Mouse (Mus musculus) spleen, adult 2 months (tissue): ENCODE data around the gene Ankrd36. TPM values are rescaled to one million over a fixed set of nuclear protein-coding genes. Genes with fewer than 3 reads are reported as not detected.

ENCODE experiments used
- DNase-seq, 2 experiments: peaks; one replicate each; pipeline versions ENCODE4 v3.0.0 to v3.0.0-alpha.2; 2012 to 2021; ENCODE audit warnings: low spot score in 2 of 2, low read depth in 1 of 2
- H3K27ac ChIP-seq: fragments of 200-500 bp; 2 replicates; pipeline ENCODE4 v1.5.1; 2012; ENCODE audit warnings: low read length, inconsistent platforms; ENCODE audit not compliant: insufficient read depth
- H3K27me3 ChIP-seq: fragments of 200-500 bp; 2 replicates; pipeline ENCODE4 v1.6.1; 2012; ENCODE audit warnings: mild to moderate bottlenecking, moderate library complexity, low read length, inconsistent platforms; ENCODE audit not compliant: control insufficient read depth, insufficient read depth
- H3K36me3 ChIP-seq: fragments of 200-500 bp; 2 replicates; pipeline ENCODE4 v1.6.1; 2012; ENCODE audit warnings: mild to moderate bottlenecking, low read length, inconsistent platforms; ENCODE audit not compliant: control insufficient read depth, insufficient read depth
- H3K4me1 ChIP-seq: fragments of 200-500 bp; 2 replicates; pipeline ENCODE4 v1.6.1; 2011; ENCODE audit warnings: inconsistent platforms; ENCODE audit not compliant: control insufficient read depth, insufficient read depth, insufficient read length
- H3K4me3 ChIP-seq: fragments of 200-500 bp; 2 replicates; pipeline ENCODE4 v1.5.1; 2011; ENCODE audit warnings: mild to moderate bottlenecking, inconsistent platforms; ENCODE audit not compliant: insufficient read depth, insufficient read length; ENCODE audit errors: extremely low read depth
- CTCF ChIP-seq: fragments of 200-500 bp; IDR thresholded peaks from 2 replicates; pipeline ENCODE4 v1.5.1; 2011; ENCODE audit warnings: mild to moderate bottlenecking, inconsistent platforms; ENCODE audit not compliant: insufficient read depth, insufficient read length, insufficient replicate concordance; ENCODE audit errors: extremely low read depth
- POLR2A ChIP-seq: fragments of 200-500 bp; IDR thresholded peaks from 2 replicates; pipeline ENCODE4 v1.6.1; 2011; ENCODE audit warnings: low read depth, low read length, inconsistent platforms
- WGBS: fragments of 180-500 bp; shearing (Covaris S2); methylation state at CpG from one replicate; pipeline ENCODE4 v1.1.7; 2018; 5-methylcytosine and 5-hydroxymethylcytosine counted together
- polyA plus RNA-seq: library from polyadenylated mRNA; depleted of rRNA; stranded (reverse); fragments of >200 nt; gene quantifications from 2 replicates; pipeline ENCODE4 v1.2.3, GENCODE M21; 2012

The Ankrd36 gene
- polyA plus RNA-seq, 1 experiment = 0.02 TPM

DNA sequence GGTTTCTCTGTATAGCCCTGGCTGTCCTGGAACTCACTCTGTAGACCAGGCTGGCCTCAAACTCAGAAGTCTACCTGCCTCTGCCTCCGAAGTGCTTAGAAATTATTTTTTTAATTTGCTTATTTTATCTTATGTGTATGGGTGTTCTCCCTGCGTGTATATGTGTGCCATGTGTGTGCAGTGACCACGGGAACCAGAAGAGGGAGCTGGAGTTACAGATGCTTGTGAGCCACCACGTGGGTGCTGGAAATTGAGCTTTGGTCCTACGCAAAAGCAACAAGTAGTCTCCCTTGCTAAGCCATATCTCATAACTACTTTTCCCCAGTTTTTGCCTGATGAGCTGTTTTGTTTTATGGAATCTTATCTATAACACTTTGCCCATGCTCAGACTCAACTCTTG lies 73.6 kb downstream of the Ankrd36 start:
- no peak overlapping the region for H3K27ac ChIP-seq
- no peak overlapping the region for H3K4me3 ChIP-seq
- no peaks in the 10 kb centered on the region for H3K36me3 ChIP-seq
- WGBS = 88% methylated on average over 5 of the region's 5 CpGs
- DNase-seq = no peak
- no peaks in the 10 kb centered on the region for H3K27me3 ChIP-seq
- TF ChIP-seq POLR2A = no peak
- TF ChIP-seq CTCF = no peak
- H3K4me1 ChIP-seq = no peaks in the 10 kb centered on the region

DNA sequence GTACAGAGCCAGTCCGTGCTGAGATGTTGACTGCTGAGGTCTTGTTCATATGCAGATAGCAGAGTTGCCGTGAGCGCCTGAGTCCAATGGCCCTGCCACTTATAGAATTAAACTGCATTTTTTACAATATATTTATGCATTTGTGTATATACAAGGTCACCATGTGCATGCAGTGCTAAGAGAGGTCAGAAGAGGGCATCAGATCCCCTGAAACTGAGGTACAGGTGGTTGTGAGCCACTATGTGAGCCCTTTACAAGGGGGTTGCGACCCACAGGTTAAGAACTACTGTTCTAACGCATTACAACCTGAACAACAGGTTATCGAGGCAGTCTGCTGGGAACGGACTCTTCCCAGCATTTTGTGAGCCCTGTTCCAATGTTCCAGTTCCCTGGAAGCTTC lies 80.8 kb downstream of the Ankrd36 start:
- Histone ChIP-seq H3K27ac (no peak overlapping the region), H3K4me1 (no peaks in the 10 kb centered on the region), H3K4me3 (no peak overlapping the region), H3K27me3 (no peaks in the 10 kb centered on the region), H3K36me3 (no peaks in the 10 kb centered on the region)
- no peak for DNase-seq
- peak; percentile 27; the same call in 1 of the 2 replicates for TF ChIP-seq CTCF
- no peak for TF ChIP-seq POLR2A
- 75% methylated on average over 7 of the region's 7 CpGs for WGBS

DNA sequence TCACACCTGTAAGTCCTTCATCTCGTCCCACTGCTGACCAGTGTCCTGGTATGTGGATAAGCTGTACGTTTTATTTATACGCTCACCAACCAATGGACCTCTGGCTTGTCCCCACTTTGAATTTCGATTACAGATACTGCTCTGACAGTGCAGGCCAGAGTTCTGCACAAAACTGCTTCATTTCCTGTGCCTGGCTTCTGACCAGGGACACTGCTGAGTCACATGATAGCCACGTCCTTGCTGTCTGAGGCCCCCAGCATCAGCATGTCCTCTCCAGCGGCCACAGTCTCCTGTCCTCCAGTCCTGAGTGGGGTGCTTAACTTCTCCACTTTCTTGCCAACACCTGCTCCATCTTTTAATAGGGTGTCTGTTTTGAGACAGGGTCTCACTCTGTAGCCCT lies 113.1 kb downstream of the Ankrd36 start:
- no peak overlapping the region for H3K27ac ChIP-seq
- H3K27me3 ChIP-seq = no peaks in the 10 kb centered on the region
- H3K4me3 ChIP-seq = no peak overlapping the region
- DNase-seq = no peak
- TF ChIP-seq POLR2A = no peak
- TF ChIP-seq CTCF = no peak
- H3K4me1 ChIP-seq = no peaks in the 10 kb centered on the region
- no peaks in the 10 kb centered on the region for H3K36me3 ChIP-seq
- WGBS = 70% methylated on average over 6 of the region's 6 CpGs

DNA sequence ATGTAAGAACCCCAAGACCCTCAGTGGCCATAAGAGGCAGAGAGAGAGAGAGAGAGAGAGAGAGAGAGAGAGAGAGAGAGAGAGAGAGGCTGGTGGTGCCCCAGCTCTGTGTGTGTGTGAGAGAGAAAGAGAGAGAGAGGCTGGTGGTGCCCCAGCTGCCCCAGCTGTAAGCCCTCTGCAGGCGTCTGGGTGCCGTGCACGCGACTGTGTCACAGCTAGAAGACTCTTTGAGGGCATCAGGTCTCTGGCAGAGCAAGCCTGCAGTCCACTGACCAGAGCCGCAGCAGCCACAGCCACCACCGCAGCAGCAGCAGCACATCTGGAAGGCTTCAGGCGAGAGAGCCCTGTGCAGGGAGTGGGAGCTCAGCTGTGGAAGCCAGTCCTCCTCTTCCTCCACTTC lies 114.8 kb downstream of the Ankrd36 start:
- H3K36me3 ChIP-seq = no peaks in the 10 kb centered on the region
- no peak overlapping the region for H3K4me3 ChIP-seq
- no peak for TF ChIP-seq POLR2A
- TF ChIP-seq CTCF = no peak
- WGBS = 54% methylated on average over 7 of the region's 7 CpGs
- no peak overlapping the region for H3K27ac ChIP-seq
- no peaks in the 10 kb centered on the region for H3K4me1 ChIP-seq
- H3K27me3 ChIP-seq = no peaks in the 10 kb centered on the region
- no peak for DNase-seq

DNA sequence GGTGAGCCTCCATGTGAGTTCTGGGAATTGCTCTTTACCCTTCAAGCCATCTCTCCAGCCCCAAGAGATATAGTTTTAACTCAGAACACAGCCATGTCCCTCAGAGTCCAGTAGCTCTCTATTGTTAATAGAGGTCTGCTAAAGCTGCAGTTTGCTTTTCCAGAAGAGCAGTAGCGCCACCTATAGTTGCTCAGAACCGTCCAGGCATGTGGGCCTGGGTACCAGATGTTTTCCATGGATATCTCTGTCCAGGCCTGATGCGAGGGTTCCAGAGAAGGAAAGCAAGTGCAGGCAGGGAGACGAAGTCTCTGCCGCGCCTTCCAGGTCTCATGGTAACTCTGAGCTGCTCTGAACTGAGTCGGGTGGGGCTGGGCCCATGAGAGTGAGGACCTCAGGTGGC lies 122.3 kb downstream of the Ankrd36 start:
- TF ChIP-seq CTCF (no peak), POLR2A (no peak)
- no peak for DNase-seq
- WGBS = 62% methylated on average over 7 of the region's 7 CpGs

DNA sequence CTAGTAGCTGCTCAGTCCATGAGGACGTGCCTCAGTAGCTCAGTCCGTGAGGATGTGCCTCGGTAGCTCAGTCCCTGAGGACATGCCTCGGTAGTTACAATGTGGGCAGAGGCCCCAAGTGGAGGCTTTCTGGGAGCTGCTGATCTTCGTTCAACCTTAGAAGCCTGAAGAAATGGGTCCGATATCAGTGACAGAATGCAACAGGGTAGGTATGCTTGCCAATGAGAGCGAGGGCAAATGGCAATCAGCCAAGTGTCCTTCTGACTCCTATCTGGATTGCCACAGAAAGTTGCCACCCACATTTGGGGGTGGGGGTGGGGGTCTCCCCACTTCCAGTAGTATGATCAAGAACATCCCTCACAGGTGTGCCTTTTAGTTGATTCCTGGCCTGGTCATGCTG lies 131.3 kb downstream of the Ankrd36 start:
- 71% methylated on average over 7 of the region's 7 CpGs for WGBS
- no peak for TF ChIP-seq POLR2A
- no peak for TF ChIP-seq CTCF
- DNase-seq = no peak
- no peaks in the 10 kb centered on the region for H3K27me3 ChIP-seq
- no peaks in the 10 kb centered on the region for H3K4me1 ChIP-seq
- no peak overlapping the region for H3K4me3 ChIP-seq
- H3K36me3 ChIP-seq = peaks cover 6% of the 10 kb centered on the region
- no peak overlapping the region for H3K27ac ChIP-seq

More for the DNA sequence above, 122.3 kb downstream of the Ankrd36 start:
- Histone ChIP-seq H3K27ac (no peak overlapping the region), H3K4me1 (no peaks in the 10 kb centered on the region), H3K36me3 (no peaks in the 10 kb centered on the region), H3K4me3 (no peak overlapping the region), H3K27me3 (no peaks in the 10 kb centered on the region)

DNA sequence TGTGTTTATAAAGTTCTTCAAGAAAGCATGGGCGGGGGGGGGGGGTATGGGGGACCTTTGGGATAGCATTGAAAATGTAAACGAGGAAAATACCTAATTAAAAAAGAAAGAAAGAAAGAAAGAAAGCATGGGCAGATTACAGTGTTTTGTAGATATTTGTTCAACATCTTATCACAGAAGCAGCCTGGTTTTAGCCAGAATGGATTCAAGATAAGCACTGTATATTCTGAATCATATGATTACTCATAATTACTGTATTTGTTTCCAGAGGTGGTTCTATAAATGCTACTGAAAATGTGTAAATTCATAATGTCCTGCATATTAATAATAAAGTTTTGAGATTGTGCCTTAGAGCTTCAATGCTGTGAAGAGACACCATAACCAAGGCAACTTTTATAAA lies 131.8 kb downstream of the Ankrd36 start:
- TF ChIP-seq CTCF (no peak), POLR2A (no peak)
- DNase-seq = no peak
- WGBS = 69% methylated on average over 2 of the region's 2 CpGs
- no peaks in the 10 kb centered on the region for H3K4me1 ChIP-seq
- no peak overlapping the region for H3K4me3 ChIP-seq
- H3K27ac ChIP-seq = no peak overlapping the region
- no peaks in the 10 kb centered on the region for H3K27me3 ChIP-seq
- peaks cover 6% of the 10 kb centered on the region for H3K36me3 ChIP-seq

DNA sequence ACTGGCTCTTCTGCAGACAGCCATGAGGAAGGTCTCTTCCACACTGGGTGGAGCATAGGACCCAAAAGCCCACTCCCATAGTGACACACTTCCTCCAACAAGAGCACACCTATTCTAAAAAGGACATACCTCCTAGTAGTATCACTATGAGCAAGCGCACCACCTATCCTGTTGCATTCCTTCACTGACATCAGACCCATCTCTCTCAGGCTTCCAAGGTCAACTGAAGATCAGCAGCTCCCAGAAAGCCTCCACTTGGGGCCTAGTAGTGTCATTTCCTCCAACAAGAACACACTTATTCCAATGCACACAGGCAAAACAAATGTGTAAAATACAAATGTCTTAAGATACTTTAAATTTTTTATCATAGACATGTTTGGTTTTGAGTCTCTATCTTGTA lies 132.3 kb downstream of the Ankrd36 start:
- Histone ChIP-seq H3K4me3 (no peak overlapping the region), H3K36me3 (peaks cover 6% of the 10 kb centered on the region), H3K4me1 (no peaks in the 10 kb centered on the region; the same call in 1 of the 2 replicates), H3K27ac (no peak overlapping the region), H3K27me3 (no peaks in the 10 kb centered on the region)
- no peak for DNase-seq
- 88% methylated on average over 1 of the region's 1 CpGs for WGBS
- TF ChIP-seq CTCF (no peak), POLR2A (no peak)
